Mouse (Mus musculus): ENCODE results near the gene Selenon. TPM values are rescaled to one million over a fixed set of nuclear protein-coding genes. Genes with fewer than 3 reads are reported as not detected.

Selenon gene
- polyA plus RNA-seq, 3 experiments from 2014 or later: 0.44 to 0.63 (median 0.63) TPM

DNA sequence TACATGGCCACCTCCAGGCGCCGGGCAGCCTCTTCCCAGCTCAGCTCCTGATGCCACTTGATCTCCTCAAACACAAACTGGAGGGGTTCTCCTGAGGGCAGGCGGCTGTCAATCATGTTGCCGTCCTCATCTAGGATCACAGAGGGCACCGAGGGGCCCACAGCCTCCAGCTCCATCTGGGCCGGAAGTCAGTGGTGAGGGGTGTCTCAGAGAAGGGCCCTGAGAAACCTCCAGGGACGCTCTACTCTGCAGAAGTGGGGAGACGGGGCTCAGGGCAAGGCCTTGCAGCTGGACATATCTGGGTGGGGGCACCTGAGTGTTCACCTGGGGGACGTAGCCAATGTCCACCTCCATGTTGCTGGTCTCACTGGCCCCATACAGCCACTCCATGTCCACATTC, 9.2 kb downstream of the Selenon start:
- ATAC-seq: no peak

DNA sequence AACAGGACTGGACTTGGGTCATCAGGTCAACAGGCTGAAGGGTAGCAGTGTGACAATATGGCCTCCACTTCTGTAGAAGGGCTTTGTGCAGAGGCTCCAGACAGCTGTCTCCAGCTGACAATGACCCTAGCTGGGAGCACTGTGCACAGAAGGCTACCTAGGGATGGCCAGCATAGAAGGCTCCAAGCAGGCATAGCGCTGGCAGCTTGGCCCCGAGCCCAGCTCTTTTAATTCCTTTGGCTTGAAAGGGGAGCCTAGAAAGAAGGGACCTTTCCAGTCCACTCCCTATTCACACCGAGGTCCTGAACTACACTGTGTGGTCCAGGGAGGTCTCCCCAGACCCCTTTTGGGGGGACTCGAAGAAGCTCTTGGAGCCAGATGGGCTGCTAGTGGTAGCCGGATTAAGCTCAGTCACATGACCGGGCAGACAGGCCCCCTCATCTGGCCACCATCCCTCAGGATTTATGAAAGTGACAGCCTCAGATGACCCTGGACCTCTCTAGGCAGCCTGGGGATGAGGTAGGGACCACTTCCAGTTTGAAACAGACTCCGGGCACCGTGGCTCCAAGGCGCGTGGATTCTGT, 12.9 kb downstream of the Selenon start:
- ATAC-seq: no peak

DNA sequence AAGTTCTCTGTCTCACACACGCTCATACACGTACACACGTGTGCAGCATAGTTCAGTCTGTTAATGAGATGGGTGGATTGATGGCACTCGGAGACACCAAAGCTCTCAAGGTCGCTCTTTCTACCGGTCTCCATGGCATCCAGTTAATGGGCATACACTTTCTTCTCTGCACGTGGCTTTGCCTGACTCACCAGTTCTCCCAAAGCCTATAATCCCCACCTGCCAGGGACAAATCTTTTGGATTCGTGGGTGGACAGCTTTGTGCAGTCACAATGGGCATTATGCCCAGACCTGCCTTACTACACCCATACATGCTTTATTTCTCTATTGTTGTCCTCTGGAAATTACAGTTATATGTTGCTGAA, 16.2 kb downstream of the Selenon start:
- peak; percentile 16 for ATAC-seq

DNA sequence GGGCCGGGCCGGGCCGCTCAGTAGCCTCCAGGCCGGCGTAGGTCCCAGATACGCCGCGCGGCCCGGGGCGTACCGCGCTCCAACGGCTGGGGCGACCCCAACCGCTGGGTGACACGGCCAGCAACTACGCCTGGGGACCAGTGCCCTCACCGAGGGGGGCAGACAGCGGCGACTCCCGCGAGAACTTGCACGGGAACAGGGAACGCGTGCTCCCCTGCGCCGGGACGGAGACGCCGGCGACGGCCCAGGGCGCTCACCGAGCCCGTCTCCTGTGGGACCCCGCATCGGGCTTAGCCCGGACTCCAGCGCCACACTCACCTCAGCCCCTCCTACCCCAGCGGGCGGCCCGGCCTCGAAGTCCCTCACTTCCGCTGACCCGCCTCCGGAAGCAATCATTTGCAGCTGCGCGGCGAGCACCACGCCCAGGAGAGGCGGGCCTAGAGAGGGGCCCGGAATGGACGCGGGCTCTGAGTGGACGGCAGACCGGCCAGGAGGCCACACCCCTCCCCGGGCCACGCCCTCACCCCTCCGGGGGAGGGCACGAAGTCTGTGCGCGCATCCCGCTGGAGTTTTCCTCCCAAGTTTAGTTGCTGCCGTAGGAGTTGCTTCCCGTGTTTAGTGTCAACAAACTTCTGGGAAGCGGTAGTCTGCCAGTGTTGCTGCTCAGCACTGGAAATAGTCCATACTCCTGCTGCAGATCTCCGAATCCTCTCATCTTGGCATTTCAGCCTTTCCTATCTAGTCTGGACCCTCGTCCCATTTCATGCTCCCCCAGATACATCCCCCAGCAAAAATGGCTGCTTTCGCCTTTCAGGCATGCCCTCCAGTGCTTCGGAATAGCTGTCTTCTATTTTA, 16.8 kb downstream of the Selenon start, which contains the start of gene Mtfr1l:
TSS of gene Mtfr1l (minus strand) at position 456 of the 855 bp plus-strand sequence.
- peak; percentile 93 for ATAC-seq

DNA sequence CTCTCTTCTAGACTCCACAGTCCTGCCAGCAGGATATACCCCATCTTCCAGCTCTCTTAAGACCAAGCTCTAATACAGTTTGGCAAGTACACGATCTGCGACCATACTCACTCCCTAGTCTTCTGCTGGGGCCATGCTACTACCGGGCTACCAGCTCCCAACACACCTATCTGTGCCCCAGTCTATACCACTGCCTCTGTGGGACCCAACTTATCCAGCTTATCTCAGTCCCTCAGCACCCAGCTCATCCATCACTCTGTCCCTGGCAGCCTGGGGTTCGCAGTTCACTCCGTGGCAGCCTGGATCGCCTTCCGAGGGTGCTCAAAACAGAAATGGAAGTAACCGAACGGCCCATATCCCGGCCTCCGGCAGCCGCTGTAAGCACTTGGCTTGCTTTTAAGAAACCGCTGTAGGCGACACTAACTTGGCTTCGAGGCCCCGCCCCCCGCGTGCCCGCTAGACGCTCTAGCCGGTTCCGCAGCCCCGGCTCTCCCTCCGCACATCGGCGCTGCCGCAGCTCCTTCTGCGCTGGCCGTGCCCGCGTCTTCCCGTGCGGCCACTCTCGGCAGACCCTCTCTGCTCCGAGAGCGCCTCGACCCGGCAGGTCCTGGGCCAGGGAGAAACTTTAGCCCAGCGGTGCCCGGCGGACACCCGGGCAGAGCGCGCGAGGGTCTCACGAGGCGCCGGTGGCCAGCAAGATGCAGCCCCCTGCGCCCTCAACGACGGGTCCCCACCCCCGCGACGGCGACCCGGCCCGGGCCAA, 17.7 kb downstream of the Selenon start:
- peak; percentile 69 for ATAC-seq

DNA sequence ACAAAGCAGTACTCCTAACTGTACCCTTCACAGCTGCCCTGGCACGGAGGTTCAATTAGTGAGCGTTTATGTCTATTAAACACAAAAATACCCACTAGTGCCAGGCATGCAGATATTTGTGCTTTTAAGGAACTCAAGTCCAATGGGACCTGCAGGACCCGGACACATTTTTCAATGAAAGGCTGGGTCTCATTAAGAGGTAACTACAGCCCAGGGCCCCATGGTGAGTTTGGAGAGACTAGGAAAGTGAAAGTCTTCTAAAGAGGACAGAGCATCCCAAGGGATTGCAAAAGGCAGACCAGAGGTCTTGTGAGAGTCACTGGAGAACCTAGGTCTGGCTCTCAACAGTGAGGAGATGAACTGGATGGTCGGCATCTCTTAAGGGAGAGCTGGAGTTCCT, 18.5 kb downstream of the Selenon start:
- no peak for ATAC-seq

DNA sequence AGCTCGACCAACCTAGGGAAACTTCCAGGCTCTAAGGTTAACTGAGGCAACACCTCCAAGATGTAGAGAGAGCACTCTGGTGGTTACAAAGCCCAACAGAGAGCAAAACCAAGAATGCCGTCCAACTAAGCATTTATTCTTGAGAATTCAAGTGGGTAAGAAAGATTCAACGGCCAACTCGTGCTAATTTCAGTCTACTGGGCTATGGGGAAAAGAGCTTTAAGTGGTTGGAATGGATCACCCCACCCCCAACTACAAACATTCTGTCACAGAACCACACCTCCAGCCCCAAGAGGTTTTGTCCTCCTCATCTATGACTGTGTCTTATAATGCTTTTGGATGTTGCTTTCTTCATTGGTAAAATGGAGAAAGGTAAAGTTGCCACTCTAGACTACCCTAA, 19.0 kb downstream of the Selenon start:
- no peak for ATAC-seq

DNA sequence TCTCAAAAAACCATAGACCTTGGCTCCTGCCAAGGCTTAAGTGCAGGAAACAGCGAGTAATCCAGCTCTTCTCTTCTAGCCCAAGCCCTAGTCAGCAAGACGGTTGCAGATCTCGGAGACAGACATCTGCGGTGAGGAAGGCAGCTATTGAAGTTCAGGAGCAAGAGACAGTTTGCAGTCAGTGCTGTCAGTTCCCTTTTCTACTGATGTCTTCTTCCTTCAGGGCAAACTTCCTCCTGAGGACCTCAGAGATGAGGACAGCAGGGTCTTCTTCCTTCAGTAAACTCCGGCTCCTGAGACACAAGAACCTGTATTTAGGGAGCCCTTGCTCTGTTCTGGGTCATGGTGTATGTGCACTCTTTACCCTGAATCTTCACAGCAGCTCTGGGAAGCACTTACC, 25.7 kb downstream of the Selenon start:
- no peak for ATAC-seq

DNA sequence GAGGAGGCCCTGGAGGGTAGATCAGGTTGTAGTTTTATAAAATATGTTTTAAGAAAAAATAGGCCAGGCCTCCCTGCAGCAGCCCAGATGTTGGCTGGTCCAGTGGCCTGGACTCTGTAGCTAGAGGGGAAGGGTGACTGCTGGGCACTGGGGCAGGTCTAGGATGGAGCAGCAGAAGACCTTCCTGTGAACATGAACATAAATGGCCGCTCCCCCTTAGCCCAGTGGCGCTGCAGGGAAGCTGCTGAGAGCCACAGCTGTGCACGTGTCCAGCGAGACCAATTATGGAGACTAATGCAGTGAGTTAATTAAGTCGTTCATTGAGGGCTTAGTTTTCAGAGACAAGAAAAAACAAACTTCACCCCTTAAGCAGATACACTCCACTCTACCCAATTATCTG, 26.2 kb downstream of the Selenon start:
- ATAC-seq: no peak

DNA sequence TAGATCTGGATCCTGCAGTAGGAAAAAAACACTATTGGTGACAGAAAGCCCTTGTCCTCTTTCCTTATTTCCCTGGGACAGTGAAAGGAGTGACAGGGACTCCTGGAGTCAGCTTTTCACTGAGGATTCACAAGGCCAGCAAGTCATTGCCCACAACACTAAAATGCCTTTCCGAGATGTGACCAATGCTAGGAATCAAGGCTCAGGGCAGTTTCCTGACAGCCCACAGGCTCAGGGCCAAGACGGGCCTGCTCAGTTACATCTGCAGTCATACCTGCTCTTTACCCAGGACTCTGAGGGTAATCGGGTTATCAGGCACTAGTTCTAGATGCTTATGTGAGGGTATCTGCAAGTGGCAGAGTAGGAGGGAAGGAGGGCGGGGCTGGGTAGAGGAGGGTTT, 28.5 kb downstream of the Selenon start:
- ATAC-seq: no peak

DNA sequence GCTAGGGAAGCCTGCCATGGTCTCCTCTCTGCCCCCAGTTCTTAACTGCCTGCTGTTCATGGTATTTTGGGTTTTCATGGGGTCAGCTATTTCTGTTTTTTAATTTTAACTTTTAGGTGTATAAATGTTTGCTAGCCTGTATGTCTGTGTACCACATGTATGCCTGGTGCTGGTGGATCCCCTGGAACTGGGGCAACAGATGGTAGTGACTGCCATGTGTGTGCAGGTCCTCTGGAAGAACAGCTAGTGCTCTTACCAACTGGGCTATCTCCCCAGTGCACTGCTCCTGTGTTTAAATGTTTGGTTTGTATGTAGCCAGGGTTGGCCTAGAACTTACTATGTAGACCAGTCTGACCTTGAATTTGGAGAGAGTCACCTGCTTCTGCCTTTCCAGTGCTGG, 32.7 kb downstream of the Selenon start:
- ATAC-seq: no peak

DNA sequence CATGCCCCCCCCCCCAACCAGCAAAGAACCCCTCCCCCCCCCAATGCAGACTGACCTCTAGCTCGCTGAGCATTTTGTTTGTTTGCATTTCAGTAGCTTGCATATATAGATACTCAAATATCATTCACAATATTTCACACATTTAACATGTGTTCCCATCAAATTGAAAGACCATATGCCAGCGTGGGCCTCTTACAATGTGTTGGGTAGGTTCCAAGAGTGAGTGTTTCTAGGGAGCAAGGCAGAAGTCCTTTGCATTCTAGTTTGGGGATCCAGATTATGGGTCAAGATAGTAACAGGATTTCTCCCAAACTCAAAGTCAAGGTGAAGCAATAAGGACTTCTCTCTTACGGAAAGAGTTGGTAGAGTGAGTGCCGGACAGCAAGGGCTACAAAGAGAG, 33.4 kb downstream of the Selenon start:
- ATAC-seq: no peak

DNA sequence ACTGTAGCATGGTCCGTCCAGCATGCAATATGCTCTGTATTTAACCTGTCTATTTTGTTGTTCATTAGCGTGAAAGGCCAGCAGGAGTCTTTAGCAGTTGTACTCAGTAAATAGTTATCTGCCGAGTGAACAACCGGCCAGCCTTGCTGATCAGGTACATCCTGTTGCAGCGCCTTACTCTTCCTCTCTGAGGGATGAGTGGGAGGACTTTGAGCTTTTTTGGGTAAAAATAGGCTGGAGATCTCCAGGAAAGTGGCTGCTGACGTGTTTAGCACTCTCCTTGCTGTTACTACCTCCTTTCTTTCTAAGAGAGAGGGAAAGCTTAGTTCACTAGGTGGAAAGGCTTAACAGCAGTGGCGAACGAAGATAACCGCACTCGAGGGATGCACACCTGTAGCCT, 34.2 kb downstream of the Selenon start:
- ATAC-seq: no peak

DNA sequence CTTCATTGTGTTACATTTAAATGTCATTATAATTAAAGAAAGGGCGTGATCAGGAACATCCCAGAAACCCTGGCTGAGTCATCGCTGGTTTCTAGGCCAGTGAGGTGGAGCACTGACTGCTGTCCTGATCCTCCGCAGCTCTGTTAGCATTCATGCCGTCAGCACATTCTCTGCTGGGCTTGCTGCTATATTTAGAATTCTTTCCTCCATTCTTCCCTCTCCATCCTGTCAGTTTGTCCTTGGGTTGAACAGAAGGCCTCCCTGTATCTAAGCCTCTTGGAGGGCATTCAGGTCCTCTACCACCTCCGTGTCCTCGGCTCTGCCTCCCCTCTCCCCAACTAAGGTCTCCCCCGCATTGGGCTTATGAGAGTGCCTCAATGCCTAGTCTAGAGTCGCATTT, 35.0 kb downstream of the Selenon start:
- ATAC-seq: no peak

DNA sequence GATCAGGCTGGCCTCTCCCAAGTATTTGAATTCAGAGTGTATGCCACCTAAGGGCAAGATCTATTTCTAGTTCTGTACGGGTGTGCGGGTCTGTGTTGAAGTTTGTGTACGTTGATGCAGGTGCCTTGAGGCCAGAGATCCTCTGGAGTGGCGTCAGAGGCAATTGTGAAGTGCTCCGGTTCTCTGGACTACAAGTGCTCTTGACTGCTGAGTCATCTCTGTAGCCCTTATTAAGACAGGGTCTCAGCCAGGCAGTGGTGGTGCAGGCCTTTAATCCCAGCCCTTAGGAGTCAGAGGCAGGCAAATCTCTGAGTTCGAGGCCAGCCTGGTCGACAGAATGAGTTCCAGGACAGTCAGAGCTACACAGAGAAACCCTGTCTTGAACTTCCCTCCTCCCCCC, 36.4 kb downstream of the Selenon start:
- no peak for ATAC-seq

DNA sequence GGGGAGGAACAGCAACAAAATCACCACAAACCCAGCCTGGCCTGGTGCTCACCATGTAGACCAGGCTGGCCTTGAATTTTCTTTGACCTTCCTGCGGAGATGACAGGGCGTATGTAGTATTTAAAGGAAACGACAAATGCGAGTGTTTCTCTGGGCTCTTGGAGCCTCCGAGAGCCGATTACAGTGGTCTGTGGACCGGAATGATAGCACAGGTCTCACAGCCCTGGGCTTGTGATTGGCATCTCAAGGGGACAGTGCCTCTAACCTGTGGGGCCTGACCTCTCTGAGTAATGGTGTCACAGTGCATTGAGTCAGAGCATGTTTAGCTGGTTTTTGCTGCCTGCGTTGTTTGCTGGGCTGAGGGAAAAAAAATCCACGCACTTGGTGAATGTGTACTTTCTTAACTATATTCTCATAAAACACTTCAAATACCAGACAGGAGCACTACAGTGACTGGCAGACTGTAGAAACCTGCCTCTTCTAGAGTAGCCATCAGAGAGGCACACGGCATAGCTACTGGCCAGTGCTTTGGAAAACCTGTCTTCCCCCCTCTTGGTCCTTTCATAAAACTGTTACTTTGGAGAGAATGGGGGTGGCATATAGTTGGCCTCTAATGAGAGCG, 37.5 kb downstream of the Selenon start:
- no peak for ATAC-seq

DNA sequence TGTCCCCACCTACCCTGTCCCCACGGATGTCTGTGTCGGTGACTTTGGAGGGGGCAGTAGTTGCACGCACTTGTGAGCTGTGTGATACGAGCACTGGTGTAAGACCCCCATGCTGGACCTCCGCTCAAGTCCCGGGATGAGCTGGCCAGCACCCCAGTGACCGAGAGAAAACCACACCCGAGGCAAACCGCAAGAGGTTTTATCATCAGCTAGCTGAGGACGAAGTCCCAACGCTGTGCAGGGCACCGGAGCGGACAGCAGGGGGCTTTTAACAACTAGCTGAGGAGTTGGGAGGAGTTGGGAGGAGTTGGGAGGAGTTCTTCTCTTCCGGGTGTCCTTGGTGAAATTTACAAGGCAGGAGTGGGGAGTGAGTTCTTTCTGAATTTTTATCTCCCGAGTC, 39.2 kb downstream of the Selenon start:
- ATAC-seq: no peak

DNA sequence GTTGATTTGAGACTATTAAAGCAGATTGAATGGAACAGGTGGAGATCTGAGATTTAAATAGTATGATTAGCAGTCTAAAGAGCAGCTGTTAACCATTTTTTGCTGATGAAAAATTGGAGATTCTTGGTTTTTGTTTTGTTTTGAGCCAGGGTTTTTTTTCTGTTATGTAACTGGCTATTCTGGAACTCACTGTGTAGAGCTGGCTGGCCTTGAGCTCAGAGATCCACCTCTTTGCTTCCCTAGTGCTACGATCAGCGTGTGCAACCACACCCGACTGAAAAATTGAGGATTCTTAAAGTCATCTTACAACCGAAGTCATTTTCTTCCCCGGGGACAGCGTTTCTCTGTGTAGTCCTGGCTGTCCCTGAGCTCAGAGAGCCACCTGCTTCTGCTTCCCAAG, 40.2 kb downstream of the Selenon start:
- ATAC-seq: no peak

DNA sequence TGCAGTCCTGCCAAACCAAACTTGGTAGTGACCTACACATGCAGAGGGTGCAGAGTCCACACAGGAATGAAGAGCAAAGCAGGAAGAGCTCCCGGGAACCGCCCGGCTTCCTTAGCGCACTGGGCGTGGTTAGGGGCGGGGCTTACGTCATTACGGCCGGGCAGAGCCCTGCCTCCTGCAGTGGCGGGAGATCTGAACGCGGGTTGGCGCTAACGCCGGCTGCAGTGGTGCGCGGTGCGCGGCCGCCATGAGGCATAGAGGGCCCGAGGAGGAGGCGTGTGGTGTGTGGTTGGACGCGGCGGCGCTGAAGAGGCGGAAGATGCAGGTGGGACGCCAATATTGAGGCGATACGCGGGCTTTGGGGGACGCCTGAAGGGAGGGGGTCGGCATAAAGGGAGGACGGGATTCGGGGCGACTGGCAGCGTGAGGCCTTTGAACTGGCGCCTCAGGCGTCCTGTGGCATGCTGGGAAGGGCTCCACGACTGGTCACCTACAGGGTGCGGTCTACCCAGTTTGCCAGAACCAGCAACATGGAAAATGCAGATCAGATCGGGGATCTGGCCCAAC, 41.0 kb downstream of the Selenon start, which contains the start of gene Aunip:
TSS of gene Aunip (plus strand) at position 155 of the 567 bp plus-strand sequence.
- peak; percentile 84 for ATAC-seq

DNA sequence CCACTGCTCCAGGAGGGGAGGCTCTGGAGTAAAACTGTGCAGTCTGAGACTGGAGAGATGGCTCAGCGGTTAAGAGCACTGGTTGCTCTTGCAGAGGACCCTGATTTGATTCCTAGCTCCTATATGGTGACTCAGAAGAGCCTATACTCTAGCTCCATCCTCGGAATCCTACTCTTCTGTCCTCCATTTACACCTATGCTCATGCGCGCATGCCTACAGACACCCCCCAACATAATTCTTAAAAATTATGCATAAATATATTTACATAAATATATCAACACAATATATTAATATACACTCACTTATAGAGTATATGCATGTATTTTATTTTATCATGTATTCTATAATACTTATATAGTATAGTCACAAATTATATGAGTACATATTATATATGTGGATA, 41.6 kb downstream of the Selenon start:
- ATAC-seq: no peak

DNA sequence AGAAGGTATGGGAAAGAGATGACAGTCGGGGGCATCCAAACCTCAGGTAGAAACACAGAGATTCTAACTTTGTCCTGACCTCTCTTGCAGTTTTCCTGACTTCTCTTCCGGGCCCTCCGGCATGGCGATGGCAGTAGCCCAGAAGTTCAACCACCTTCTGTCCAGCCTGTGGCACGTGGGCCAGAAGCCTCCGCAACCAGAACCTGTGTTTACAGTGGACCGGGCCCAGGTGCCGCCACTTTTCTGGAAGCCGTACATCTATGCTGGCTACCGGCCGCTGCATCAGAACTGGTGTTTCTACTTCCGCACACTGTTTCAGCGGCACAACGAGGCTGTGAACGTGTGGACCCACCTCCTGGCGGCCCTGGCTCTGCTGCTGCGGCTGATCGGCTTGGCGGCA, 45.3 kb downstream of the Selenon start:
- no peak for ATAC-seq

DNA sequence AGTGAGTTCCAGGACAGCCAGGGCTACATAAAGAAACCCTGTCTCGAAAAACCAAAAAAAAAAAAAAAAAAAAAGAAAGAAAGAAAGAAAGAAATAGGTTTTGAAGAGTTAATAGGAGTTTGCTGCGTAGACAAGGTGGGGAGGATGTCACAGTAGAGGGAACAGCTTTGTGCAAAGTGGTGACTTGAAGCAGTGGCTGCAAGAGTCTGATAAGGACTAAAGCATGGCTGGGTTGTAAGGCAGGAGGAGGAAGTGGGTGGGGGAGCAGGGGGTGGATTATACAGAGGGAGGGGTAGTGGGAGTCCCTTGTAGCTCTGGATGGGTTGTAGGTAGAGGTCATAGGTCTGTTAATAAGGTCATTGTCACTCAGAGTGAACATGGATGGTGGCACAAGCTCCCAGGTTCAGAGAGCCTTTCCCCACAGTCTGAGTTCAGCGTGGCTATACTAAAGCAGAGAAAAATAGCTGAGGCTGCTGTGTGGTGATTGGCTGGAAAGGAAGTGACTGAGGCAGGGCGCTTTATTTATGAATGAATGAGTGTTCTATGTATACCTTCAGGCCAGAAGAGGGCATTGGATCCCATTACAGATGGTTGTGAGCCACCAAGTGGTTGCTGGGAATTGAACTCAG, 45.9 kb downstream of the Selenon start:
- ATAC-seq: no peak

All from inflammation-experienced regulatory T-cells, adult 6 months (primary cell).